Mouse (Mus musculus): ENCODE measurements at regions not wholly inside any gene's neighbourhood (a gene's known extent, or its start where the extent isn't known, plus 50 kb on each side); places are given as distances from the start of the nearest gene placed in this dataset.
A peak's percentile ranks its signal among the peaks of the same experiment; 100 is the strongest.

DNA sequence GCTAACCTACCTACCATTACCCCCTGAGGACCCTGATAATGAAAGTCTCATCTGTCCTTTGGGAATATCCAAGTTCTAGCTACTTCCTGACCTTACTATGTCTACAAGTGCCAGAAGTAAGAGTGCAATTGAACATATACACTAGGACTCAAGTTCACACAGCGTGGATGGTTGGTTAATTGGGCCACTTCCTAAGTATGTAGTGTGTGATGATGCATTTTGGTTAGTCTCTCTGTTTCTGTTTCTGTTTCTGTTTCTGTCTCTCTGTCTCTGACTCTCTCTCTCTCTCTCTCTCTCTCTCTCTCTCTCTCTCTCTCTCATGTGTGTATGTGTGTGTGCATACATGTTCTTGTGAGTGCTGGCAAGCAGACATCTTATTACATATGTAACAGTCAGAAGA, 77.6 kb upstream of the Bace2 start:
- Histone ChIP-seq H3K9ac (replicated peaks; ENCODE audit: low read depth) (no peak overlapping the region), H3K4me2 (replicated peaks; ENCODE audit: low read depth, low read length) (no peak overlapping the region), H3K4me3 (ENCODE audit: low read depth, low read length) (no peak overlapping the region), H3K27ac (ENCODE audit: low read length) (no peak overlapping the region), H3K4me1 (ENCODE audit: insufficient read depth, low read depth, low read length) (no peaks in the 10 kb centered on the region), H3K36me3 (ENCODE audit: insufficient read depth, low read length) (no peaks in the 10 kb centered on the region), H3K27me3 (replicated peaks; ENCODE audit: insufficient read depth, low read length) (no peaks in the 10 kb centered on the region), H3K9me3 (ENCODE audit: low read length) (no peaks in the 10 kb centered on the region)
- ATAC-seq (no peak), DNase-seq (ENCODE audit: low spot score) (no peak)
- TF ChIP-seq CTCF (IDR thresholded peaks at IDR 0.05), result no peak
- TF ChIP-seq EP300 (IDR thresholded peaks at IDR 0.05), result no peak
- WGBS, result 86% methylated on average over 1 of the region's 1 CpGs

DNA sequence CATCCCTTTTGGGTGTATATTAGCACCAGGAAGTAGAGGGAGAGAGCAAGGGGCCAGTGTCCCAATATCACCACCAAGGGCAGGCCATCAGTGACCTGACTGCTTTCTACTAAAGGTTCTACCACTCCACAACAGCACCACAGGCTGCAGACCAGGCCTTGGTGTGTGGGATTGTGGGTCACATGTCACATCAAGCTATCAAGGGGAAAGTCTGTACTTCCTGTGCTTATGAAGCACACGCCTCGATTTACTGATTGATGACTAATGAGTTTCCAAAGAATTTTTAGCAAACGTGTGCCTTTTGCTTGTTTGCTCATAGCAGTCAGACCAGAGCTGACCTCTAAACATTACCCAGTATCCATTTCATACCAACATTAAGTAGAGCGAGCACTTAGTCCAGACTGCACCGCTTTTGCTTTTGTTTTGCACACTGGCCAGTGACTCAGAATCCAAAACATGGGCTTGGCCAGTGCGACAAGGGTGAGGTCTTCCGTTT, 74.9 kb upstream of the Bace2 start:
- H3K4me2 ChIP-seq (replicated peaks; ENCODE audit: low read depth, low read length), result no peak overlapping the region
- H3K9me3 ChIP-seq (ENCODE audit: low read length), result no peaks in the 10 kb centered on the region
- H3K9ac ChIP-seq (replicated peaks; ENCODE audit: low read depth), result no peak overlapping the region
- DNase-seq (ENCODE audit: low spot score) (no peak), ATAC-seq (no peak)
- H3K4me1 ChIP-seq (ENCODE audit: insufficient read depth, low read depth, low read length), result no peaks in the 10 kb centered on the region
- 71% methylated on average over 7 of the region's 7 CpGs for WGBS
- H3K27ac ChIP-seq (ENCODE audit: low read length), result no peak overlapping the region
- TF ChIP-seq EP300 (IDR thresholded peaks at IDR 0.05), result no peak
- TF ChIP-seq CTCF (IDR thresholded peaks at IDR 0.05), result no peak
- H3K4me3 ChIP-seq (ENCODE audit: low read depth, low read length), result no peak overlapping the region
- no peaks in the 10 kb centered on the region for H3K36me3 ChIP-seq (ENCODE audit: insufficient read depth, low read length)
- no peaks in the 10 kb centered on the region for H3K27me3 ChIP-seq (replicated peaks; ENCODE audit: insufficient read depth, low read length)

DNA sequence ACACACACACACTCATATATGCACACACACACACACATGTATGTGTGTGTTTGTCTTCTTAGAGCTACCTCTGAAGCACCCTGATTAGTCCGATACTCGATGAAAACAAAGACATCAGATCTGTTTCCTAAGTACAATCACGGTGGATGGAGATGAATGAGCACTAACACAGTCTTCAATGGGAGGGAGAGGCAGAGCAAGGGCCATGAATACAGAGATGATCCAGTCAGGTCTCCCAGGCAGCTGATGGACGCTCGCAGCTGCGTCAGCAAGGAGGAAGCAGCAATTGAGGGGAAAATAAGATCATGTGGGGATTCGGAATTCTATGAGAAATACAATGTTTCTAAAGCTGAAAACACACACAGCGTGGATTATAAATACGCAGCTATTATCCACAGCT, 73.6 kb upstream of the Bace2 start:
- Histone ChIP-seq H3K27ac (ENCODE audit: low read length) (no peak overlapping the region), H3K4me3 (ENCODE audit: low read depth, low read length) (no peak overlapping the region), H3K9me3 (ENCODE audit: low read length) (no peaks in the 10 kb centered on the region), H3K4me1 (ENCODE audit: insufficient read depth, low read depth, low read length) (no peaks in the 10 kb centered on the region), H3K4me2 (replicated peaks; ENCODE audit: low read depth, low read length) (no peak overlapping the region), H3K36me3 (ENCODE audit: insufficient read depth, low read length) (no peaks in the 10 kb centered on the region), H3K9ac (replicated peaks; ENCODE audit: low read depth) (no peak overlapping the region), H3K27me3 (replicated peaks; ENCODE audit: insufficient read depth, low read length) (no peaks in the 10 kb centered on the region)
- no peak for TF ChIP-seq CTCF (IDR thresholded peaks at IDR 0.05)
- TF ChIP-seq EP300 (IDR thresholded peaks at IDR 0.05), result no peak
- WGBS, result 84% methylated on average over 9 of the region's 9 CpGs
- DNase-seq (ENCODE audit: low spot score), result no peak
- ATAC-seq, result no peak

DNA sequence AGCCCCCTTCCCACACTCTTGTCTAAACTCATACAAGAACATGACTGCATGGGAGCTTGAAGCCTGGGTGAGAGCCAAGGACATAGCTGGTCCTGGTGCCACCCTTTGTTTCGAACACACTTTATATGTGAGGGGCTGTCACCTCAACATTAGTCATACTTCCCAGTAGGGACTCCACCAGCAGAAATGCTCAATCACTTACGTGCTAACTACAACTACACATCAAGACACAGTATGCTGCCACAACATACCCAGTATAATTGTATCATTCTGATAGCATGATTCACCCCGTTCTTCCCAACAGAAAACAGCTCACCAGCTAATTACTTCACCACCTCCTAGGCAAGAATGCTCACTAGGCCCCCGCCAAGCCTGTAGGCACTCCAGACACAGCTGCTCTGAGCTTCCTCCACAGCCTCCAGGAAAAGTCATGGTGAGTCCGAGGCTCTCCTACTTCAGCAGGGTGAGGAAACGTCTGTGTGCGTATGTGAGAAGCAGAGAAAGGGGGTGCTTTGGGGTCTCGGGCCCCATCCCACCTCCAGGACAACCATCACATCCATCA, 70.6 kb upstream of the Bace2 start:
- WGBS, result 74% methylated on average over 8 of the region's 8 CpGs
- ATAC-seq, result no peak
- Histone ChIP-seq H3K36me3 (ENCODE audit: insufficient read depth, low read length) (no peaks in the 10 kb centered on the region), H3K4me2 (replicated peaks; ENCODE audit: low read depth, low read length) (no peak overlapping the region), H3K4me1 (ENCODE audit: insufficient read depth, low read depth, low read length) (no peaks in the 10 kb centered on the region), H3K4me3 (ENCODE audit: low read depth, low read length) (no peak overlapping the region), H3K9ac (replicated peaks; ENCODE audit: low read depth) (no peak overlapping the region), H3K27me3 (replicated peaks; ENCODE audit: insufficient read depth, low read length) (no peaks in the 10 kb centered on the region), H3K9me3 (ENCODE audit: low read length) (no peaks in the 10 kb centered on the region), H3K27ac (ENCODE audit: low read length) (no peak overlapping the region)
- no peak for TF ChIP-seq EP300 (IDR thresholded peaks at IDR 0.05)
- TF ChIP-seq CTCF (IDR thresholded peaks at IDR 0.05), result no peak
- no peak for DNase-seq (ENCODE audit: low spot score)

DNA sequence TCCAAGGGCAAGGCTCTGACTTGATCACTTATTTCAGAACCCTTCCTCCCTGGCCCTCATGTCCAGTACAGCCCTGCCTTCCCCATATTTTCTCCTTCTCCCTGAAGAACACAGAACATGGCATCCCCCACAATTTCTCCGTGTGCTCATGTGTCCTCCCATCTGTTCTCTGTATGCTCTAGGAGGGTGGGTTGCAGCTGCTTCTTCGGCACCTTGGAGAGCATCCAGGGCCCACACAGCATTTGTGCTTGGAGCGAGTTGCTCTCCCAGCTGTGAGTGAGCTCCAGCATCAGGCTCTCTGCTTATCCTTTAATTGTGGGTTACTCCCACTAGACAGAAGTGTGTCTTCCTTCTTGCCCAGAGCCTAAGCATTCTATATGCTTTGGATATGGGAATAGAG, 69.8 kb upstream of the Bace2 start:
- no peak for DNase-seq (ENCODE audit: low spot score)

DNA sequence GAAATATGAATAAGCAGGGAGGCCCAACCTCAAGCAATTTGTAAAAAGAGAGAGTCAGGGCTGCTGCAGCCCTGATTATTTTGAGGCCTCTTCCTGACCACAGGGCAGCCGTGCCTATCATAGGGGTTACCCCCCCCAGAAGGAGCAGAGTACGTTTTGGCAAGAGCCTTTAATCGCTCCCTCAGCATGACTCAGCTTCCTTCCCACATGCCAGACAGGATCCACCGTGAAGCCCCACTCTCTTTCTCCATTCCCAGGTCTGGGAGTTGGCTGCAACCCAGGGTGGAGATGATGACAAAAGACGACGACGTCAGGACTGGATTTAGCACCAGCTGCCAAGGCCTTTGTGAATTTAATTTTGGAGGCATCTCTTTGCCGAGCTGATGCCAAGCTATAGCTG, 67.9 kb upstream of the Bace2 start:
- Histone ChIP-seq H3K27me3 (replicated peaks; ENCODE audit: insufficient read depth, low read length) (no peaks in the 10 kb centered on the region), H3K9ac (replicated peaks; ENCODE audit: low read depth) (no peak overlapping the region), H3K4me2 (replicated peaks; ENCODE audit: low read depth, low read length) (no peak overlapping the region), H3K4me1 (ENCODE audit: insufficient read depth, low read depth, low read length) (no peaks in the 10 kb centered on the region), H3K9me3 (ENCODE audit: low read length) (no peaks in the 10 kb centered on the region), H3K4me3 (ENCODE audit: low read depth, low read length) (no peak overlapping the region), H3K36me3 (ENCODE audit: insufficient read depth, low read length) (no peaks in the 10 kb centered on the region), H3K27ac (ENCODE audit: low read length) (no peak overlapping the region)
- peak; percentile 9 for DNase-seq (ENCODE audit: low spot score)
- ATAC-seq, result no peak
- 26% methylated on average over 8 of the region's 8 CpGs for WGBS
- no peak for TF ChIP-seq EP300 (IDR thresholded peaks at IDR 0.05)
- no peak for TF ChIP-seq CTCF (IDR thresholded peaks at IDR 0.05)

More for the DNA sequence above, 69.8 kb upstream of the Bace2 start:
- H3K4me3 ChIP-seq (ENCODE audit: low read depth, low read length), result no peak overlapping the region
- ATAC-seq, result no peak
- H3K27me3 ChIP-seq (replicated peaks; ENCODE audit: insufficient read depth, low read length), result no peaks in the 10 kb centered on the region
- WGBS, result 25% methylated on average over 3 of the region's 3 CpGs
- H3K9me3 ChIP-seq (ENCODE audit: low read length), result no peaks in the 10 kb centered on the region
- H3K4me2 ChIP-seq (replicated peaks; ENCODE audit: low read depth, low read length), result no peak overlapping the region
- no peak overlapping the region for H3K27ac ChIP-seq (ENCODE audit: low read length)
- H3K9ac ChIP-seq (replicated peaks; ENCODE audit: low read depth), result no peak overlapping the region
- H3K4me1 ChIP-seq (ENCODE audit: insufficient read depth, low read depth, low read length), result no peaks in the 10 kb centered on the region
- TF ChIP-seq CTCF (IDR thresholded peaks at IDR 0.05) (no peak), EP300 (IDR thresholded peaks at IDR 0.05) (no peak)
- H3K36me3 ChIP-seq (ENCODE audit: insufficient read depth, low read length), result no peaks in the 10 kb centered on the region

Data from lung, postnatal 0 days (tissue).